Mouse (Mus musculus) central nervous system, embryonic 18 days (tissue): ENCODE measurements around the gene Stambp. TPM values are rescaled to one million over a fixed set of nuclear protein-coding genes. Genes with fewer than 3 reads are reported as not detected.

Experiments
- polyA plus RNA-seq: library from polyadenylated mRNA; depleted of rRNA; stranded (reverse); fragments of >200 nt; gene quantifications from 2 replicates; pipeline ENCODE4 v1.2.3, GENCODE M21; 2012; rRNA removed

Stambp gene
- polyA plus RNA-seq: 45.8 and 47.2 TPM in 2 replicates

GRCm38 (mm10) chr6:83572671-83573070 is at the start of gene Stambp:
Gene Stambp, minus strand, starts transcription at chr6:83572729.

GRCm38 (mm10) chr6:83536028-83536794 is 36.3 kb downstream of the Stambp start, which contains the start of gene Actg2:
Gene Actg2, minus strand, starts transcription at chr6:83536265.

GRCm38 (mm10) chr6:83506258-83507167 is 66.0 kb downstream of the Stambp start, which contains the start of gene Dguok:
Gene Dguok, minus strand, starts transcription at chr6:83506969.

Other genes starting within 250 kb of the Stambp start
- gene Mthfd2, start 246.8 kb downstream of the Stambp start, polyA plus RNA-seq: 17.9 and 20.7 TPM in 2 replicates
- 21.3 and 21.8 TPM in 2 replicates for gene Mob1a, start 246.7 kb downstream of the Stambp start, polyA plus RNA-seq
- 20.9 and 27.3 TPM in 2 replicates for gene Bola3, start 223.6 kb downstream of the Stambp start, polyA plus RNA-seq
- gene Tet3, start 113.6 kb downstream of the Stambp start, polyA plus RNA-seq: 17.1 and 19.3 TPM in 2 replicates
- 79.5 and 87.3 TPM in 2 replicates for gene Dguok, start 65.8 kb downstream of the Stambp start, polyA plus RNA-seq
- 2.1 and 4.7 TPM in 2 replicates for gene Actg2, start 36.5 kb downstream of the Stambp start, polyA plus RNA-seq
- not detected in 2 replicates for gene Clec4f, start 83.5 kb upstream of the Stambp start, polyA plus RNA-seq
- 0.03 and 0.05 TPM in 2 replicates for gene Cd207, start 105.1 kb upstream of the Stambp start, polyA plus RNA-seq
- not detected in 2 replicates for gene Vax2, start 138.5 kb upstream of the Stambp start, polyA plus RNA-seq
- 0.48 and 0.65 TPM in 2 replicates for gene Atp6v1b1, start 170.3 kb upstream of the Stambp start, polyA plus RNA-seq
- not detected in 2 replicates for gene Ankrd53, start 189.9 kb upstream of the Stambp start, polyA plus RNA-seq
- 48.1 and 49.5 TPM in 2 replicates for gene Tex261, start 203.1 kb upstream of the Stambp start, polyA plus RNA-seq
- gene Nagk, start 222.3 kb upstream of the Stambp start, polyA plus RNA-seq: 58.7 and 61.4 TPM in 2 replicates